Mouse (Mus musculus) thymus, adult 2 months (tissue): Measurements from ENCODE around the gene Sox18.

Source experiments
- CTCF ChIP-seq: fragments of 200-500 bp; IDR thresholded peaks from 2 replicates; pipeline ENCODE4 v1.5.1; 2012; ENCODE audit warnings: mild to moderate bottlenecking, control low read depth, low read length, moderate library complexity, borderline replicate concordance; ENCODE audit not compliant: control insufficient read depth, poor library complexity, insufficient read depth; ENCODE audit errors: extremely low read depth
- POLR2A ChIP-seq: fragments of 200-500 bp; IDR thresholded peaks from 2 replicates; pipeline ENCODE4 v1.6.1; 2012; ENCODE audit warnings: mild to moderate bottlenecking, low read length, control low read depth, moderate library complexity; ENCODE audit not compliant: control insufficient read depth, poor library complexity, insufficient read depth; ENCODE audit errors: extremely low read depth

DNA sequence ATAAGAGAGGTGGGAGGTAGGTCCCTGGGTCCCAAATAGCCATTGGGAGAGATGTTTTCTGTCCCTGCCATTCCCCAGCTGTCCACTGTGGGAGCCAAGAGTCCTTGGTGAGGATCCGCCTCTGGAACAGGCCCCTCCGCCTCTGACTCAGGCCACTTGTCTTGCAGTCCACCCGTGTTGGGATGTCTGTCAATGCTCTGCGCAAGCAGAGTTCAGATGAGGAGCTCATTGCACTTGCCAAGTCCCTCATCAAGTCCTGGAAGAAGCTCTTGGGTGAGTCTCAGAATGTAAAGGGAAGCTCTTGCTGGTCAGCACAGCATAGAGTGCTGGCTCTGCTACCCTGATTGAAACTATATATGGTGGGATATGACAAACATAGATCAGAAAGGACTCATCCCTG, 11.9 kb upstream of the Sox18 start:
- TF ChIP-seq POLR2A (no peak), CTCF (no peak)
